Mouse (Mus musculus) kidney, postnatal 4 days (tissue): ENCODE measurements at regions not wholly inside any gene's neighbourhood (a gene's known extent, or its start where the extent isn't known, plus 50 kb on each side); places are given as distances from the start of the nearest gene placed in this dataset.

ENCODE experiments used
- DNase-seq, 2 experiments: peaks; one replicate each; pipeline ENCODE4 v3.0.0; 2021; ENCODE audit warnings: mixed read lengths in 2 of 2

- DNase-seq: peak; percentile 85 to 87
Measured at GRCm38 (mm10) chr3:14381421-14381992, 99.0 kb upstream of the Slc7a12 start.

- DNase-seq: no peak
Measured at GRCm38 (mm10) chr3:14390656-14391055, 89.8 kb upstream of the Slc7a12 start.

GRCm38 (mm10) chr3:14398676-14399075 is 81.8 kb upstream of the Slc7a12 start:
- DNase-seq: no peak

- DNase-seq: peak in 1 of 2 experiments; percentile 4
Measured at GRCm38 (mm10) chr3:14408435-14409125, 71.9 kb upstream of the Slc7a12 start.
